Mouse (Mus musculus): Measurements from ENCODE around the gene Dnm3. TPM values are rescaled to one million over a fixed set of nuclear protein-coding genes. Genes with fewer than 3 reads are reported as not detected.
A peak's percentile ranks its signal among the peaks of the same experiment; 100 is the strongest.

Gene Dnm3
- polyA plus RNA-seq, 1 experiment from 2014 or later, result 8.3 TPM

DNA sequence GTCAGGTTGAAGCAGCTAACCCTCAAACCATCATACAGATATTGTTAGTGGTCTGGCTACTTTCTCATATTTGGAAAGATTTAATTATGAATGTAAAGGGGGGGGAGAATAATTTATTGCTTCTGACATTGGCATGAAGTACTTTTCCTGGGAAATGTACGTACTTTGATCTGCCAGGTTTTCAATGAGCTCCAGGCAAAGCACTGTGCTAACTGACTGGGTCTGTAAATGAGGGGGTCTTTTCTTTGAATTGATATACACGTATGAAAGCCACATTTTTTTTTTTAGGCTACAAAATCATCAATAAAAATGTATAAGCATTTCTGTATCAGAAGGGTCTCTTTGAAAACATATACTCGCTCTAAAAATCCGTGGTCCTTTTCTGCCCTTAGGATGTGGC, 457.1 kb downstream of the Dnm3 start:
- TF ChIP-seq CTCF (IDR thresholded peaks at IDR 0.05; ENCODE audit: low read depth), result no peak
- H3K4me3 ChIP-seq (replicated peaks; ENCODE audit: low read depth, low read length), result no peak overlapping the region
- no peak overlapping the region for H3K27ac ChIP-seq
- H3K36me3 ChIP-seq (ENCODE audit: insufficient read depth, low read length), result no peaks in the 10 kb centered on the region
- no peaks in the 10 kb centered on the region for H3K27me3 ChIP-seq (ENCODE audit: insufficient read depth, low read length)
- no peak overlapping the region for H3K4me2 ChIP-seq (ENCODE audit: low read length)
- DNase-seq (ENCODE audit: low spot score), result no peak
- peaks cover 15% of the 10 kb centered on the region for H3K4me1 ChIP-seq (replicated peaks; ENCODE audit: insufficient read depth, low read length)
- H3K9ac ChIP-seq (ENCODE audit: low read depth, low read length), result no peak overlapping the region
- WGBS, result 68% methylated on average over 4 of the region's 4 CpGs
- H3K9me3 ChIP-seq (replicated peaks; ENCODE audit: low read length), result no peaks in the 10 kb centered on the region
- ATAC-seq (replicated peaks; ENCODE audit: low FRiP score, low read depth), result no peak

DNA sequence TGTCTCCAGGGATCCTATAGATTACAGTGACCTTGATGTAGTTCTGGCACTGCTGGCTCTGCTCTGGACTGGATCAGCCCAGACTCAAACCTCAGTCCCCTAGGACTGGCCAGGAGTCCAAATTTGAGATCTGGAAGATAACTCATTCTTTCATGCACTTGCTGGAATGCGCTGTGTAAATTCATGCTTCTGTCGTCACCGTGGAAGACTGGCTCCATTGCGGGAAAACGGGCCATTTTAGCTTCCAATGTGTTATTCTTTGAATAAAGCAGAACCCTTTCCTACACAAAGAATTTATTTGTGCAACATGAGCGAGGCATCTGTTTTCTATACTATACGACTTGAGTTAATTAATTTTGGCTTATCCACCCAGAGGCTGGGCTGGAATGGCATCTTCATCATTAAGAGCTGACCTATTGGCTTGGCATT, 457.5 kb downstream of the Dnm3 start:
- Histone ChIP-seq H3K27ac (no peak overlapping the region), H3K36me3 (ENCODE audit: insufficient read depth, low read length) (no peaks in the 10 kb centered on the region), H3K9ac (ENCODE audit: low read depth, low read length) (no peak overlapping the region), H3K4me2 (ENCODE audit: low read length) (no peak overlapping the region), H3K27me3 (ENCODE audit: insufficient read depth, low read length) (no peaks in the 10 kb centered on the region), H3K9me3 (replicated peaks; ENCODE audit: low read length) (no peaks in the 10 kb centered on the region), H3K4me1 (replicated peaks; ENCODE audit: insufficient read depth, low read length) (peaks cover 15% of the 10 kb centered on the region), H3K4me3 (replicated peaks; ENCODE audit: low read depth, low read length) (no peak overlapping the region)
- no peak for TF ChIP-seq CTCF (IDR thresholded peaks at IDR 0.05; ENCODE audit: low read depth)
- DNase-seq (ENCODE audit: low spot score) (no peak), ATAC-seq (replicated peaks; ENCODE audit: low FRiP score, low read depth) (no peak)
- 52% methylated on average over 7 of the region's 7 CpGs for WGBS

DNA sequence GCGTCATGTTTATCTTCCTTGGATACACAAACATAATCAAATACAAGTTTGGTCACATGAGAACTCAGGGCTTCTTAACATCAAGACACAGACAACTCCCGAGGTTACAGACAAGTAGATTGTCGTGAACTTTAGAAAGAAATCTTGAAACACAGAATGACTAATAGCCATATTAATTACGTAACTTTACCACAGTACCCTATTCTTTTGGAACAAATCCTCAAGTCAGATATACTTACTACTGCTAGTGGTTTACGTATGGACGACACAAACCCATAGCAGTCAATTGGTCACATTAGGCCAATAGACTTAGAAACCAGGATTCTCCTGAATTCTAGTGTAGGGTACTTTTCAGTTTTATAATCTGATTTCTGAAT, 459.2 kb downstream of the Dnm3 start:
- H3K27ac ChIP-seq, result no peak overlapping the region
- TF ChIP-seq CTCF (IDR thresholded peaks at IDR 0.05; ENCODE audit: low read depth), result no peak
- no peak for ATAC-seq (replicated peaks; ENCODE audit: low FRiP score, low read depth)
- no peak for DNase-seq (ENCODE audit: low spot score)
- H3K36me3 ChIP-seq (ENCODE audit: insufficient read depth, low read length), result no peaks in the 10 kb centered on the region
- peaks cover 15% of the 10 kb centered on the region for H3K4me1 ChIP-seq (replicated peaks; ENCODE audit: insufficient read depth, low read length)
- no peaks in the 10 kb centered on the region for H3K27me3 ChIP-seq (ENCODE audit: insufficient read depth, low read length)
- no peak overlapping the region for H3K4me2 ChIP-seq (ENCODE audit: low read length)
- no peaks in the 10 kb centered on the region for H3K9me3 ChIP-seq (replicated peaks; ENCODE audit: low read length)
- WGBS, result 43% methylated on average over 6 of the region's 6 CpGs
- H3K4me3 ChIP-seq (replicated peaks; ENCODE audit: low read depth, low read length), result no peak overlapping the region
- no peak overlapping the region for H3K9ac ChIP-seq (ENCODE audit: low read depth, low read length)

DNA sequence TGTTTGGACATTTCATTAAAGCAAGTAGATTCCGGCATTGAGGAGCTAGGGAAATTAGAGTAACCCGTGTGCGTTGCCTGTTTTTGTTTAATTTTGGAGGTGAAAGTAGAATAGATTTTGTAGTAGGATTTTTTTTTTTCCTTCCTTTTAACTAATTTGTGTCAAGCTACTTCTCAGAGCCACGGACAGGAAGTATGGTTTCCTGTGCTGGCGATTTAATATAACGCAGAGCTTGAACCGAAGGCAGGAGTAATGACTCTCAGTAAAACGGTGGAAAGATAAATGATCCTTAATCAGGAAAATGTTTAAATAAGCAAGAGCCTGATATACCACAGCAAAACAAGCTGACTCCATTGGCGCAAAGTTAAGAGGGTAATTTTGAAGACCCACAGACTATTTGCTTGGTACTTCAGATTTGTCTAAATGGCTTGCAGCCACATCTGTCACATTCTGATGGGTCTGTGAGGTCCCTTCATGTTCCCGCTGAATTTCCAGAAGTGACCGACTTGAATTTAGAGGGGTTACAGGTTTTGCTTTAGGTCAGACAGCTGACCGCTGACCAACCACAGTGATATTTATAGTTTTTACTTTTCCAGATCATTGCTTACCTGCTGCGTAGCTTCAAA, 459.7 kb downstream of the Dnm3 start:
- peak overlapping the region; percentile 65 for H3K27ac ChIP-seq
- H3K36me3 ChIP-seq (ENCODE audit: insufficient read depth, low read length), result no peaks in the 10 kb centered on the region
- H3K4me2 ChIP-seq (ENCODE audit: low read length), result peak overlapping the region; percentile 0; the same call in 1 of the 2 replicates
- H3K4me1 ChIP-seq (replicated peaks; ENCODE audit: insufficient read depth, low read length), result peaks cover 15% of the 10 kb centered on the region
- no peak overlapping the region for H3K9ac ChIP-seq (ENCODE audit: low read depth, low read length)
- no peaks in the 10 kb centered on the region for H3K9me3 ChIP-seq (replicated peaks; ENCODE audit: low read length)
- WGBS, result 21% methylated on average over 13 of the region's 13 CpGs
- no peak for ATAC-seq (replicated peaks; ENCODE audit: low FRiP score, low read depth)
- no peak for DNase-seq (ENCODE audit: low spot score)
- TF ChIP-seq CTCF (IDR thresholded peaks at IDR 0.05; ENCODE audit: low read depth), result no peak
- H3K4me3 ChIP-seq (replicated peaks; ENCODE audit: low read depth, low read length), result no peak overlapping the region
- H3K27me3 ChIP-seq (ENCODE audit: insufficient read depth, low read length), result no peaks in the 10 kb centered on the region

DNA sequence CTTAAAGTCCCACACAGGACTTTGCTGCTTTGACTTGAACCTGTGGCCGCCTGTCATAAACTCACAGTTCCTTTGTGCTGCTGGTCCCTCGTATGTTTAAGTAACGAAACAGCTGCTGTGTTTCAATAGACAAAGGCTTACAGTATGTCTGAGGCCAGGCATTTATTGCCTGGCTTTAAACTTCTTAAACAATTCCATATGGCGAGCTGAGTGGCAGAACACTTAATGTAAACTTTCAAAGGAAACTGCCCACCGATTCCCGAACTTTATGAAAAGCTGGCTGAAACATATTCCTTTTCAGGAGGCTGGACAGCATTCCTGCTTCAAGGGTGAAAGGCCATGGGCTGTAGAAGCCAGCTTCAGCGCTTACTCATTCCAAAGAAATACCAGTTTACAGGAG, 460.9 kb downstream of the Dnm3 start:
- peaks cover 15% of the 10 kb centered on the region for H3K4me1 ChIP-seq (replicated peaks; ENCODE audit: insufficient read depth, low read length)
- no peak overlapping the region for H3K4me3 ChIP-seq (replicated peaks; ENCODE audit: low read depth, low read length)
- no peaks in the 10 kb centered on the region for H3K9me3 ChIP-seq (replicated peaks; ENCODE audit: low read length)
- no peaks in the 10 kb centered on the region for H3K27me3 ChIP-seq (ENCODE audit: insufficient read depth, low read length)
- no peak for TF ChIP-seq CTCF (IDR thresholded peaks at IDR 0.05; ENCODE audit: low read depth)
- WGBS, result 24% methylated on average over 7 of the region's 7 CpGs
- no peak overlapping the region for H3K4me2 ChIP-seq (ENCODE audit: low read length)
- DNase-seq (ENCODE audit: low spot score) (peak; percentile 65), ATAC-seq (replicated peaks; ENCODE audit: low FRiP score, low read depth) (no peak)
- H3K27ac ChIP-seq, result peak overlapping the region; percentile 65
- H3K9ac ChIP-seq (ENCODE audit: low read depth, low read length), result no peak overlapping the region
- no peaks in the 10 kb centered on the region for H3K36me3 ChIP-seq (ENCODE audit: insufficient read depth, low read length)

DNA sequence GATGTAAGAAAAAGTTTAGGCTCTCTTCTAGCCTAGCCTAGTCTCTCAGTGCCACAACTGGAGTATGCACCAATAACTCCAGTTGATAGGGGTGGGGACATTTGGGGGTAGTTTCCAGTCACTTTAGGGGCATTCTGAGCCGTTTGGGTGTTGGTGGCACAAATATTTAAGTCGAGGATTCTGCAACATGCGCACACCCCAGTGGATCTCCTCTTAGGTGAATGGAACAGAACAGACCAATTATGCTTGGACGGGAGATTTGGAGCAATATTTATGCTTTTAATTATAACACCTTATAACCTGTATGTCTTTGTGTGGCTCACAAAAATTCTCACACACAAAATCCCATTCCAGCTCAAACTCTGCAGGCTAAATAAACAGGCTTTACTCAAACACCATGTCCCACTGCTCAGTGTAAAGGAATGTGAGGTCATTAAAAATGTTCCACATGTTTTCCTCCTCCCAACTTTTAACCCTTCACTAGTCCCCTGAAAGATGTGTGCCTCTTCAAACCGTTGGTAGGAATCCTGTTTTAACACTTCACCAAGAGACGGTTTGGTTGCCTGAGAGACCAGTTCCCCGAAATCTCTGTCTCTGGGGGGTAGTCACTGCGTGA, 462.5 kb downstream of the Dnm3 start:
- no peaks in the 10 kb centered on the region for H3K27me3 ChIP-seq (ENCODE audit: insufficient read depth, low read length)
- H3K9ac ChIP-seq (ENCODE audit: low read depth, low read length), result no peak overlapping the region
- no peak overlapping the region for H3K4me2 ChIP-seq (ENCODE audit: low read length)
- peak; percentile 91 for DNase-seq (ENCODE audit: low spot score)
- WGBS, result 35% methylated on average over 8 of the region's 8 CpGs
- 0 out of 2 replicates have a peak, but pooled peaks have one; percentile 58 for ATAC-seq (replicated peaks; ENCODE audit: low FRiP score, low read depth)
- H3K27ac ChIP-seq, result peak overlapping the region; percentile 47; the same call in 1 of the 2 replicates
- H3K9me3 ChIP-seq (replicated peaks; ENCODE audit: low read length), result no peaks in the 10 kb centered on the region
- H3K36me3 ChIP-seq (ENCODE audit: insufficient read depth, low read length), result no peaks in the 10 kb centered on the region
- TF ChIP-seq CTCF (IDR thresholded peaks at IDR 0.05; ENCODE audit: low read depth), result no peak
- H3K4me3 ChIP-seq (replicated peaks; ENCODE audit: low read depth, low read length), result no peak overlapping the region
- H3K4me1 ChIP-seq (replicated peaks; ENCODE audit: insufficient read depth, low read length), result peaks cover 15% of the 10 kb centered on the region

All from kidney, postnatal 0 days (tissue).